Mouse (Mus musculus) liver, embryonic 14.5 days (tissue): ENCODE data around the gene Klc1.

Experiments
- CTCF ChIP-seq: IDR thresholded peaks from 2 replicates; pipeline ENCODE4 v1.5.1; 2016; ENCODE audit warnings: antibody characterized with exemption, low read depth, control low read depth
- EP300 ChIP-seq: IDR thresholded peaks from 2 replicates; pipeline ENCODE4 v1.6.1; 2016; ENCODE audit warnings: antibody characterized with exemption, low read depth

DNA sequence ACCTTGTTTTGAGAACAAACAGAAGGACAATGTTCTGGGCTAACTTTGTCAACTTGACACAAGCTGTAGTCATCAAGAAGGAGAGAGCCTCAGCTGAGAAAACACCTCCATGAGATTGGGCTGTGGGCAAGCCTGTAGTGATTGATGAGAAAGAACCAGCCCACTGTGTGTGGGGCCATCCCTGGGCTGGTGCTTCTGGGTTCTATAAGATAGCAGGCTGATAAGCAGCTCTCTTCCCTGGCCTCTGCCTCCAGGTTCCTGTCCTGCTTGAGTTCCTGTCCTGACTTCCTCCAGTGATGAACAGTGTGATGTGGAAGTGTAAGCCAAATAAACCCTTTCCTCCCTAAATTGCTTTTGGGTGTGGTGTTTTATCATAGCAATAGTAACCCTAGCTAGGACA lies 3.9 kb upstream of the Klc1 start:
- TF ChIP-seq CTCF = no peak
- TF ChIP-seq EP300 = no peak
